Mouse (Mus musculus) retina, postnatal 1 day (tissue): ENCODE data around the gene Lonp2.

Source experiments
- DNase-seq: peaks from one replicate; pipeline ENCODE4 v3.0.0-alpha.2; 2012

The Lonp2 gene

DNA sequence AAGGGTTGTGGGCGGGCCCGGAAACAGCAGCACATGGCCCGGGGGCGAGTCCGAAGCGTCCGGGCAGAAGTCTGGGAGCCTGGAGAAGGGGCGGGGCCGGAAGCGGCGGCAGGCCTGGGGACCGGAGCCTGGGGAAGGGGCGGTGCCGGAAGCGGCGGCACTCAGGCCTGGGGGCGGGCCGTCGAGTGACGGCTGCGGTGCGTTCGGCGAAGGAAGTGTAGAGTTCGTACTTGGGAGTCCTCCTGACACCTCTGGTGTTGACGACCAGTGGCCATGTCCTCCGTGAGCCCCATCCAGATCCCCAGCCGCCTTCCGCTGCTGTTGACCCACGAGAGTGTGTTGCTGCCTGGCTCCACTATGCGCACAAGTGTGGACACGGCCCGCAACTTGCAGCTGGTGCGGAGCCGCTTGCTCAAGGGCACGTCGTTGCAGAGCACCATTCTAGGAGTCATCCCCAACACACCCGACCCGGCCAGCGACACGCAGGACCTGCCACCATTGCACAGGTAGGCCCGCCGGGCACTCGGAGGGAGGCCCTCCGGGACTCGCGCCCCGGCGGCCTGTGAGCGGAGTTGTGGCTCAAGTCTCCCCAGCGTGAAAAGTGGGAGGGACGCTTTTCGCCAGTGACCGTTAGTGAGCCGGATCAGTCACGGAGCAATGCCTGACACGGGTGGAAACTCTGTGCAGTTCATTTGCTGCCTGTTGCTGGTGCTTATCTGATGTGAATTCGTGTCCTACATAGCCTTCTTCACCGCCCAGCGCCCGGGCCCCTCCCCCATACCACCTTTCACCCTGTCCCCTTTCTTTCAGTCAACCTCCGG, at the start of gene Lonp2:
Lonp2 (plus strand) TSS at position 133 of the 821 bp plus-strand sequence.
- DNase-seq: peak; percentile 98

DNA sequence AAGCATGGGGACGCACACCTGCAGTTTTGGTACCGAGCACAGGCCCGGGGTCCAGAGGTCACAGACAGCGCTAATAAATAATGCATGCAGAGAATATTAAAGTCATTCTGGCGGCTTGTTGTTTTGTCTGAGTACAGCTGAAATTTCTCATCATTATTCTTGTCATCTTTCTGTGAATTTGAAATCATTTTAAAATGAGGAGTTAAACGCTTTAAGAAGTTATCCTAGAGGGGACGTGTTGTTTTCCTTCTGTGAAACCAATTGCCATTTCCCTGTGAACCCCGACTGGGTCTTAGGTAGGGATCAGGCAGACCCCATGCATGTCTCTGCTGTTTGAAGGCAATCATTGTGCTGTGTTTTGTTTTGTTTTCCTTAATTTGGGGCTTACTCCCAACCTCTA, 46.3 kb upstream of the Lonp2 start:
- no peak for DNase-seq

DNA sequence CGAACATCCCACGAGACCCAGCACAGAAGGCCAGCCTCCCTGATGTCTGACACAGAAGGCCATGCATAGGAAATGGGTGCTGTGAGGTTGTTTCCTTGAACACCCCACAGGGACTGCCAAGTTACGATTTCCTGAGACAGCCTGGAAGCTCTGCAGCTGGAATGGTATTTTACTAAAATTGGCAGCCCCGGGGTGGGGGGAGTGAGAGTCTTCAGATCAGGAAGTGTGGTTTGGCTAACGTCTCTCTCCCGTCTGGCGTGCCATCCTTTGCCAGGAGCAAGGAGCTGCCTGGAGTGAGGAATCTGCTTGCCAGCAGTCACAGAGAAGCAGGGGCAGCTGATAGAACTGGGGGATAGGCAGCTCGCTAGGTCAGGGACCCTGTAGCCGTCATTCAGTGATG, 45.8 kb upstream of the Lonp2 start:
- no peak for DNase-seq

DNA sequence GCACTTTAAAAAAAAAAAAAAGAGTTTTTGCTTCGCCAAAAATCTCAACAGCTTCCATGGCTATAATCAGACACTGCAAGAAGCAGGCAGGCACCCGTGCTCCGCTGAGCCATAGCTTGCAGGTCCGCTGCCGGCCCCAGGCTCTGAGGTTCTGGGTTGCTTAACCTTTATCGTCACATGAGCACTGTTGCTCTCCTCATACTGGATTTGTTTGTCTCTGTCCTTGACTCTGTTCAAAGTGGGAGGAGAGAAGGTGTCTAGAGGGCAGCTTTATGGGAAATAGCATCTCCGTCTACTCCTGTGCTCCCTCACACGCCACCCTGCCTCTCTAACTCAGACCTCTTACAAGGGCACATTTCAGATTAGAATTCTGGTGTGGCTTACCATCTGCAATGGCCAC, 45.1 kb upstream of the Lonp2 start:
- no peak for DNase-seq

DNA sequence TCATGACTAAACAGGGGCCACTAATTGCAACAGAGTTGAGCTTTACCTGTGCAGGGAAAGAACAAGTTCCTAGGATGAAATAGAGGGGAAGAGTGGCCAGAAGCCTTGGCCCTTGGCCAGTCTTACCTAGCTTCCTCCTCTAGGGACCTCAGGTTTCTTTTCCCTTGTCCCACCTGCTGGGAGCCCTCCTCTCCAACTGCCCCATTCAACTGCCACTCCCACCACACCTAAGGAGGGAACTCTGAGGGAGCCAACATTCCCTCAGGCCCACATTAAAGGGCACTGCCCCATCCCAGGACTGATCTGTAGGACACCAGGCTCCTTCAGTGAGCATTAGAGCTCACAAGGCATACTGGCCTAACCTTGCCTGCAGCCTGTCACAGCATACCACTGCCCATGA, 43.4 kb upstream of the Lonp2 start, which contains the start of gene Abcc12:
Abcc12 (minus strand) TSS at position 229 of the 400 bp plus-strand sequence.
- no peak for DNase-seq

DNA sequence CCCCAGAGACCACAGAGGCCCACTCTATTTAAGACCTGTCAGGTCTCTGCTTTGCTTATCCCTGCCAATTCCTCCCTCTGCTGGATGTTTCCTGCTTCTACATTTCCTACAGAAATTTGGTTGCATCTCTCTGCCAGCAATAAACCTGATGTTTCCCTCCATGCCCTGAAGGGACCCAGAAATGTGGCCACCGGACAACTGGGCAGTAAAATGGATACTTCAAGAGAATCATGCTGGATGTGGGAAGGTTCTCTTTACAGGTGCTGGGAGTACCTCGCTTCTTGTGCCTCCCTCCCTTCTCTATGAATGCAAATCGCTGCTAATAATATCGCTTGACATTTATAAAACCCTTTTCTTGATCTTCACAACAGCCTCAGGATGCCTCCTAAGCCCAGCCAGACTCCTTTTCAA, 41.9 kb upstream of the Lonp2 start:
- peak; percentile 41 for DNase-seq

DNA sequence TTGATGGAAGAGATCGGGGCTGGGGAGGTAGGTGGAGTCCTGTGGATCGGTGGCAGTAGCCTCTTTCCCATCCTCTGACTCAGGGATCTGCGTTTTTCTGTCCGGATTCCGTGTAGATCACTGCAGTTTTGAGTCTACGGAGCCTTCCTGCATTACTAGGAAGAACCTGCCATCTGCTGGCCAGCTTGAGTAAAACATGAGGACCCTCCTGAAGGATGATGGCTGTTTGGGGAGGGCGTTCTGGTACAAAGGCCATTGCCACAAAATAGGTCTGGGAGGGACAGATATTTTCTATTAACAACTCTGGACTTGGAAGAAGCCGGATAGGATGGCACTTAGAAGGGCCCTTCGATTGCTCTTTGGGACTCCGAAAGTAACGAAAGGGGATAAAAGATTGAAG, 38.7 kb upstream of the Lonp2 start:
- DNase-seq: peak; percentile 92

DNA sequence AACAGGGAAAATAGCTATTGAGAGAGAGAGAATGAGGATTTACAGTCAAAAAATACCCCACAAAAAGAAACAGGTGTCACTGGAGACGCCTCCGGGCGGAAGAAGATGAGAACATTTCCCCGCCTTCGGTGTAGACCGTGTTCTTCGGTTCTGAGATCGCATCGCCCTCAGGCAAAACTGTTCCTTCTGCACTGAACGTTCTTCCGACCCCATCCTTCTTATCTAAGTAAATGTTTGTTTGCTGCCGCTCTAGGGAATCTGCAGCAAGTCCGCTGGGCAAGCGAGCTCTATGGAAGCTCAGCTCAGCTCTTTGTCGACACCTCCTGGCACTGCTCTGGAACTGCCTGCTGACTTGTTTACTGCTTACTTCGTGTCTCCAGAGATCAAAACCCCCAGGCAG, 38.3 kb upstream of the Lonp2 start:
- DNase-seq: peak; percentile 92

DNA sequence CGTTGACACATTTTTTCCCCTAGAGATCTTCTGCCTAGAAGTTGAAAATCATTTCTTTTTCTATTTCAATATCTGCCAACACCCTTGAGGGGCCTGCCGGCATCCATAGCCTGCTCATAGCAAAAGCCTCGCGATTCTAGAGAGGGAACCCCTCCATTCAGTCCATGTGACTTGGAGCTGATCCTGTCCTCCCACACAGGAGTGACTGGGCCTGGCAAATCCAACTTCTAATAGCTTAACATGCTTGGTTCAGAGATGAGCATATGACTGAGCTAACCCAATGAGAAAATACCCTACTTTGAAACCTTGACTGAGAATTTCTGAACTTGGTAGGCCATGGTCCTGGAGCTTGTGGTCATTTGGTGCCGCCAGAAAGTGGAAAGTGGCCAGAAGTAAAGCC, 37.8 kb upstream of the Lonp2 start:
- DNase-seq: no peak

DNA sequence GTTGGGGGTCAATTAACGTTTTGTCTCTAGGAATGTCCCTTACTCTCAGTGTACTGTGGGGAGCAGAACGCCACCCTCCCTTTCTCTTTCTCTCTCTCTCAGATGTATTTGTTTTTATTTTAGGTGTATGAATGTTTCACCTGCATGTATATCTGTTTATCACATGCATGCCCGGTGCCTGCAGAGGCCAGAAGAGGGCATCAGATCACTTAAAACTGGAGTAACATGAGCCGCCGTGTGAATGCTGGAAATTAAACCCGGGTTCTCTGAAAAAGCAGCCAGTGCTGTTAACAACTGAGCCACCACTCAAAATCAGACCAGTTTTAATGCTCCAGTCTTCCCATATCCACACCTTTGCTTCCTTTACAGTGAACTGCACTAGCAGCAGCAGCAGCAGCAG, 37.2 kb upstream of the Lonp2 start:
- no peak for DNase-seq

DNA sequence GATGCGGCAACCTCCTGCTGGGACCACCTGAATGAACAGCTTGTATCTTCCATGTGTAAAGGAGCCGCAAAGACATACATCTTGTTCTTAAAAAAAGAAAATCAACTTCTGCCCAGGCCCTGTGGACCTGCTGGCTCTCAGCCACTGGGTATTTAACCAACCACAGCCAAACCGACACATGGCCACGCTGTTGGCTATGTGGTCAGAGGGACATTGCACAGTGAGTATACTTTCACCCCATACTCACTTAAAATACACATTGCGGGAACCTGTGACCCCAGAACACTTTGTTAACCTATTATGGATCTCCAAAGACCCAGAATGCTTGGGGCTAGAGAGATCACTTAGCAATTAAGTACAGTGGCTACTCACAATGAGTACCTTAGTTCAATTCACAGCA, 35.5 kb upstream of the Lonp2 start:
- no peak for DNase-seq

DNA sequence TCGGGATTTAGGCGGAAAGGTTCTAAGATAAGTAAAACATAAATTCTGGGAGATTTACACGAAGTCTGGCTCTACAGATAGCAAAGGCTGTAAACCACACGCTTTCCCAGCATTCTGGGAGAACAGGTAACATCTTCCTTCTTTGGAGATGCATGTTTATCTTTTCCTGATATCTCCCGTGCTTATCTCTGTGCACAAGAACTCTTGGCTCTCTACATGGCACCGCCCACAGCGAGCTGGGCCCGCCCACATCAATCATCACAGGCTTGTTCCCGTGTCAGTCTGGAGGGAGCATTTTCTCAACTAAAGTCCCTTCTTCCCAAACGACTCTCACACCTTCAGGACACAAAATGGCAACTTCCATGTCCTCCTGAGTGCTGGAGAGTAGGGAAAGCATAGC, 30.7 kb upstream of the Lonp2 start:
- DNase-seq: no peak

DNA sequence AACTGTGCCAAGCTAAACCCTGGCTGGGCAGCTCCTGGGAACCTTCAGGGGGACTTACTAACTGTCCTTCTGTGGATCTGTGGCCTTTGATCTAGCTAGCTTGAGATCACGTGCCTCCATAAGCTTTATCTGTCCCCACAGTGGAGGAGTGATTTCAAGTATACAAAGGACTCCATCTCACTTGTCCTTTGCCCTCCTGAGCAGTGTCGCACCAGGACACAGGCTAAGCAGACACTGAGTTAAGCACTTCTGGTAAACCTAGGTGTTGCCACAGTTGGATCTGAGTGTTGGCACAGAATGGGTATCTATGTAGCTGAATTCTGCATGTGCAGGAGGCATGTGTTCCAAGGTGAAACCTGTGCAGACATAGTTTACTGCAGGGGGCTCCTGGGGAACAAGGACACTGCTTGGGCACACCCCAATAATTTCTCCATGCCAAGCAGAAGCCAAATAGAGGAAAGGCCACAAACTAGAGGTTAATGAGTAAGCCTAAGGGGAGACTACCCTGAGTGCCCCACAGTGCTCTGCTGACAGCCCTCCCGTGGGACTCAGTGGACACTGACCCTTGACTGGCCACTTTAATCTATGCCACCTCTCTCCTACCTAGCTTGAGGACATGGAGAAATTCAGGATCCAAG, 29.6 kb upstream of the Lonp2 start:
- DNase-seq: no peak

DNA sequence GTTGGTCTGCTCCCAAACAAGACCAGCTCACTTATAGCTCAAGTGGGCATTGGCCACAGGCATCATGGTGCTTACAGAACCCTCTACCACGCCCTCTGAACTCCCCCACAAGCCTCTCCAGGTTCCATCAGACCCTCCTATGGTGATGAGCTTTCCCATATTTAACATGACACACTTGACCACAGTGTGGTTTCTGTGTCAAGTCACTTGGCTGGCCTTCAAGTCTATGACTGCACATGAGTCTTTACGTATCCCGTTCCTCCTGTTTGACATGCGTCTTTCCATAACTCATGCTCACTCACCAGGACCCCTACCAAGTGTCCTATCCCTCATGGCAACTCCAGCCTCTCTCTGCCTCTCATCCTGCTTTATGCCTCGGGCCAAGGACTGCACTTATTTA, 28.2 kb upstream of the Lonp2 start:
- no peak for DNase-seq

DNA sequence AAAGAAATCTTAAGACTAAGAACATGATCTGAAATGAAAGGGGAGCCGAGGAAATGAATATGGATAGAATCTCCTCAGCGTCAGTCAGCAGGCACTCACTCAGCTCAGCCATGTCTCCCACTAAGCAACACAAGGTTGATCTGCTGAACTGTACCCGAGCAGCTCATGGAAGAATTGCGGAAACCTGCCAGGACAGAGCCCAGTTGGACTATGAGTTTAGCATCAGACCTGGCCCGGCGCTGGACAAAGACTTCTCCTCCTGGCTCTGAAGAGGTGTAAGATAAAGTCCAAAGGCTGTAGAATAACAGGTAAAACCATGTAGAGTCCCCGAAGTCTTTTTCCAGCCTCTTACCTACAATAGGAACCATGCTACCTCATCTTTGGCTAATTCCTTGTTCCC, 26.2 kb upstream of the Lonp2 start:
- no peak for DNase-seq

DNA sequence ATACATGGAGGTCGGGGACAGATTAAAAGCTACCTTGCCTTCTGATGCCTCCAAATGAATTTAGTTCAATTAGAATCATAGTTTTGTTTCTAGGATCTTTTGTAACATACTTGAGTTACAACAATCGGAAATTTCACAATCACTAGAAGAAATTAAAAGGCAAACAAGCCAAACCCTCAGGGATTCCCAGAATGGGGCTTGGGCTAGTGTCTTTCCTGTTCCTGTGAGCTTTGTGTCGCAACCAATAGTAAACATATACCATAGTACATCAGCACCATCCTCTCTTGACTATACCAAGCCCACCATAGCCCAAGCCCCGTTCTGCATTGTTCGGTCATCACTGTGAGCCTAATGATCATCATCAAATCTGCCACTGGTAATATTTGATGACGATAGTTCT, 24.5 kb upstream of the Lonp2 start:
- no peak for DNase-seq

DNA sequence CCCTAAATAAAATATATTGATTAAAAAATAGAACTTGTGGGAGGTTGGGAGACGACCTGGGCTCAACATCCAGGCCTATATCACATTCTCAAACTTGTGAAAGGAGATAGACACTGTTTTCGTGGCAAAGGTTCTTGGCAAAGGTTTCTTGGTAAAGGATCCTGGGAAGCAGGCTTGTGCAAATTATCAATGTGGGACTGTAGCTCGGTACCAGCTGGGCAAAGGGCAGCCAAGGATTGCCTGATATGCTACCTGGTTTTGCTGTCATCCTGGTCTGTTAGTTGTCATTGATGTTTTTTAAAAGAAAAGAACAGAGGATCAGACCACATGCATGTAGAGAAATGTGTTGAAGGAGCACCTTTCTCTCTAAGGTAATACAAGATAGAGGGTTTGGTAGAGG, 23.5 kb upstream of the Lonp2 start:
- DNase-seq: no peak

DNA sequence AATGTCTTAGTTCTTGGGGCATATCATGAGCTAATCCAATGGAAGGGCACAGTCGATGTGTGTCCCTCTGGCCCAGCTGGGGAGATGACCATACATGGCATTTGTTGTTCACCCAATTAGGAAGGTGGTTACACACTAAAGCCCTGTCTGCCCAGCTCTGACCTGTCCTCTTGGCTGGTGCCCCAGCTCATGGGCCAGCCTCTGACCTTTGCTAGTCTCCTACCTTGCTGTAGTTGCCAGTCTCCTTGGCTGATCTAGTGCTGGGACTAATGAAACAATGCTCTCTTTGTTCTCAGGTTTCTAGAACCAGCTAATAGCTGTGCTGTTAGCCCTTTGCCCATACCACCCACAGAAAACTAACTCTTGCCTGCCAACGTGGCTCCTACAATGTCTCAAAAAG, 20.7 kb upstream of the Lonp2 start:
- DNase-seq: no peak

DNA sequence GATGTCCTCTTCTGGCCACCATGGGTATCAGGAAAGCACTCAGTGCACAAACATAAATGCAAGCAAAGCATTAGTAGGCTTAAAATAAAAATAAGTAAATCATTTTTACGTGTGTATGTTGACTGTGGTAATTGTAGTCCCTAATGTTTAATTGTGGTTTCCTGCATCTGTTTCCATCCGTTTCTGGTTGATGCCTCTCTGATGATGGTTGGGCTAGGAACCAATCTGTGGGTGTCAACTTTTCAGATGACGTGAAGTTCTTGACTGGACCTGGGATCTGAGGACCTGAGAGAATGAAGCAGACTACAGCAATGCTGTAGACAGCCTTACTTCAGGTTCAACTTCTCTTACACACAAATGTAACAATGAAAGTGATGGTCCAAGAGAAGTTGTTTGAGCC, 19.2 kb upstream of the Lonp2 start:
- no peak for DNase-seq

DNA sequence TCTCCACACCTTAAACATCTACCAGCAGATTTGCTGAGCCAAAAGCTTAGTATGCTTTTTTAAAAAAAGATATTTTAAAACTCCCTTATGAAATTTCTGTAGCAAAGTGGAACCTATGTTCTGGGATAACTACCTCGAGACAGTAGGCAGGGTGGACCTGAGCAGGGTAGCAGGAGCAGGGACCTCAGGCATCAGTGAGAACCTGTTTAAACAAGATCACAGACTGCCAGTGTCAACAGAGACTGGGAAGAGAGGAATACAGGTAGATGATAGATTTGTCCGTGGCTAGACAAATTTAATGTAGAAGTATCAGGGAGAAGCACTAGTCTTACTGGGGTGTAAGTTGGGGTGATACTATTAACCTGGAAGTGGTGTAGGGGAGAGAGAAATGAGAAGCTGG, 10.0 kb upstream of the Lonp2 start:
- no peak for DNase-seq

DNA sequence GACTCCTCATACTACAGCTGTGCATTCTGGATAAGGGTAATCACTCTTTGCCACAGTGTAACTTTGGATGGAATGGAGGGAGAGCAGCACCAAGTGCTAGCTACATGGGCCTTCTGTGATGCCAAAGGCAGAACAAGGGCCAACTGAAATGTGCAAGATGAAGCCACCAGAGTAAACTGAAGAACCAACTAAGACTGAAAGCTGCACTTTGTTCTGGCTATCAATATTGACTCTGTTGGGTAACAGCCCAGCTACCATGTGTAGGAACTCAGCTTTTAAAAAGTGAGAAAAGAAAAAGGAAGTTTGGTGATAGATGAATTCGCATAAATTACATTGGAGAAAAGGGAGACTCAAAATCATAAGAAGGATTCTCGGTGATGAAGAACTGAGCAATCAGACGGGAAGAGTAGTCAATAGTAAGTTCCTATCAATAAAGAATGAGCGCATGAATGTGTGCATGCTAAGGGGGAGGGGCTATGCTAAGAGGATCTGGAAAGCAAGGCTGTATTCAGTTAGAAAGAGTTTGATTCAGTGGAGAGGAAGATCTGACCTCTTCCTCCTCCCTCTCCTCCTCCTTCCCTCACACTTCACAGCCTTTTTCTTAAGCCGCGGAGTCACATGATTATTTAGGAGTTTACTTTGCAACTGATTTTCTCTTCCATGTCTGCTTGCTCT, 8.6 kb upstream of the Lonp2 start:
- no peak for DNase-seq

DNA sequence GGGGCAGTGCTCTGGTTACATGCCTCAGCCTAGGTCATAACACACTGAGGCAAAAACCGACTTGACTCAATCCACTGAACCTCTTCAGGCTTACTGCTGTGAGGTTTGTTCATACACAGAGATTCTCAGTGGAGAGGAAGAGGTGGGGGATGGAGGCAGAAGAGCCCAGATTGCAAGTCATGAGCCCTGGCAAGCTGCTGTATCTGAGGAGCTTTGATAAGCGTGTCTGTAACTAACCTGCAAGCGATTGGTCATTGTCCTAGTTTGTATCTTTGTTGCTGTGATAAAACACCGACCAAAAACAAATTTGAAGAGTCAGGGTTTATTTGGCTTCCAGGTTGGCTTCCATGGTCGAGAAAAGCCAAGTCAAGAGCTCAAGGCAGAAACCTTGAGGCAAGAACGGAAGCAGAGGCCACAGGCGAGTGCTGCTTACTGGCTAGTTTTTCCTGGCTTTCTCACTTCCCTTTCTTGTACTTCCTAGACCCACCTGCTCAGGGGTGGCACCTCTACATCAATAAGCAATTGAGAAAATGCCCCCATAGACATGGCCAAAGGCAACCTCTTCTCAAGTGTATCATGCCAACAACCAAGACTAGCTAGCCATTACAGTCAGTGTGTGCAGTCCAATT, 6.0 kb upstream of the Lonp2 start:
- no peak for DNase-seq

DNA sequence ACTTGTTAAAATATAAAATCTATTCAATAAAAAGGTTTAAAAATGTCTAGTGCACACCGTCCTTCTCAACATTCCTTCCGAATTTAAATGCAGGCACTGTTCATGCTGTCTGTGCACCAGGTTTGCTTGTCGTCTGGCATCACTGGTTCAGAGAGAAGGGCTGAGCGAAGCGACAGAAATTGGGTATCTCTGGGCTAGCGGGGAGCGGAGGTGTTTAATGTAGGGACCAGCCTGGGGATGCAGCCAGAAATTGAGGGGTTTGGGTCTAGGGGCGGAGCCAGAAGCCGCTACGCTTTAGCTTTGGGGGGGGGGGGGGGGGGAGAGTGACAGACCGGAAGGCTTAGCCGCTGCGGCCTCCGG, 312 bp upstream of the Lonp2 start:
- DNase-seq: no peak

DNA sequence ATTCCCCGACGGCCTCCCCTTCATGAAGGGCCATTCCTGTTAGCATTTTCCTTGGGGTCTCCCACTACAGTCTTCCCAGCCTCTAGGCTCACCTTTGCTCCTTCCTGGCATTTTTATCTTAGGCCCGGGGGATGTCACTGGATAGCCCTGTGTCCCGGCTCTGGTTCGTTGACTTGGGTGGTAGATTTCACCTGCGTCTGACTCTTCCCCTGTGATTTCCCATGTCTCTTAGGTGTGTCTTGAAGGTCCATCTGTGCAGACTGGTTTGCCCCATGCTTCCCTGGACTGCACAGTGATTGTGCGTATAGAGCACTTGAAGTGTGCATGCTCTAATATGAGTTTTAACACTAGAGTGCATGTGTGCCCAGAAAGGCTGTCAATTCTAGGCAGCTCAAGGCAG, 1.1 kb downstream of the Lonp2 start:
- DNase-seq: no peak
